Mouse (Mus musculus): ENCODE results near the gene Daglb. TPM values are rescaled to one million over a fixed set of nuclear protein-coding genes. Genes with fewer than 3 reads are reported as not detected.
"Not testable (repeated sequence)": the region's sequence is repeated elsewhere in the genome, so short reads cannot be mapped to it uniquely, and the experiment has no call there.

Gene Daglb
- polyA plus RNA-seq, 1 experiment from 2014 or later: 11.3 TPM

- H3K9me3 ChIP-seq: no peaks in the 10 kb centered on the region
- H3K36me3 ChIP-seq: peaks cover 21% of the 10 kb centered on the region
- no peak overlapping the region for H3K27ac ChIP-seq
- H3K27me3 ChIP-seq: no peaks in the 10 kb centered on the region
- no peak for ATAC-seq (ENCODE audit: insufficient number of reproducible peaks, insufficient read depth, low FRiP score, low TSS enrichment)
- H3K4me1 ChIP-seq: no peaks in the 10 kb centered on the region
- H3K9ac ChIP-seq: no peak overlapping the region
- no peak overlapping the region for H3K4me3 ChIP-seq
- WGBS: 82% methylated on average over 14 of the region's 14 CpGs
- H3K4me2 ChIP-seq (replicated peaks): no peak overlapping the region
Observed at GRCm38 (mm10) chr5:143489749-143490342, 25.5 kb downstream of the Daglb start.

GRCm38 (mm10) chr5:143491736-143492135 lies 27.4 kb downstream of the Daglb start:
- H3K4me3 ChIP-seq: no peak overlapping the region

GRCm38 (mm10) chr5:143493163-143493562 lies 28.8 kb downstream of the Daglb start:
- no peak for ATAC-seq (ENCODE audit: insufficient number of reproducible peaks, insufficient read depth, low FRiP score, low TSS enrichment)
- Histone ChIP-seq H3K9ac (no peak overlapping the region), H3K4me3 (no peak overlapping the region), H3K4me1 (no peaks in the 10 kb centered on the region), H3K27ac (no peak overlapping the region), H3K27me3 (no peaks in the 10 kb centered on the region), H3K4me2 (replicated peaks) (no peak overlapping the region), H3K36me3 (peaks cover 4% of the 10 kb centered on the region; the same call in 1 of the 2 replicates), H3K9me3 (no peaks in the 10 kb centered on the region)
- 89% methylated on average over 10 of the region's 10 CpGs for WGBS

More at GRCm38 (mm10) chr5:143491736-143492135, 27.4 kb downstream of the Daglb start:
- 83% methylated on average over 4 of the region's 4 CpGs for WGBS
- H3K4me1 ChIP-seq: no peaks in the 10 kb centered on the region
- H3K27ac ChIP-seq: no peak overlapping the region
- no peak for ATAC-seq (ENCODE audit: insufficient number of reproducible peaks, insufficient read depth, low FRiP score, low TSS enrichment)
- H3K9me3 ChIP-seq: no peaks in the 10 kb centered on the region
- no peaks in the 10 kb centered on the region for H3K27me3 ChIP-seq
- H3K36me3 ChIP-seq: peaks cover 13% of the 10 kb centered on the region
- H3K4me2 ChIP-seq (replicated peaks): no peak overlapping the region
- no peak overlapping the region for H3K9ac ChIP-seq

GRCm38 (mm10) chr5:143495708-143496107 lies 31.3 kb downstream of the Daglb start:
- Histone ChIP-seq H3K4me2 (replicated peaks) (no peak overlapping the region), H3K4me1 (no peaks in the 10 kb centered on the region), H3K4me3 (no peak overlapping the region), H3K27ac (no peak overlapping the region), H3K36me3 (peaks cover 18% of the 10 kb centered on the region), H3K9me3 (no peaks in the 10 kb centered on the region), H3K9ac (no peak overlapping the region), H3K27me3 (no peaks in the 10 kb centered on the region)
- WGBS: 94% methylated on average over 6 of the region's 6 CpGs
- no peak for ATAC-seq (ENCODE audit: insufficient number of reproducible peaks, insufficient read depth, low FRiP score, low TSS enrichment)

- WGBS: 74% methylated on average over 3 of the region's 3 CpGs
- no peak overlapping the region for H3K27ac ChIP-seq
- no peak overlapping the region for H3K4me3 ChIP-seq
- no peaks in the 10 kb centered on the region for H3K4me1 ChIP-seq
- no peak overlapping the region for H3K9ac ChIP-seq
- no peak for ATAC-seq (ENCODE audit: insufficient number of reproducible peaks, insufficient read depth, low FRiP score, low TSS enrichment)
- peaks cover 27% of the 10 kb centered on the region for H3K36me3 ChIP-seq
- no peaks in the 10 kb centered on the region for H3K9me3 ChIP-seq
- H3K27me3 ChIP-seq: no peaks in the 10 kb centered on the region
- no peak overlapping the region for H3K4me2 ChIP-seq (replicated peaks)
Observed at GRCm38 (mm10) chr5:143497451-143497850, 33.1 kb downstream of the Daglb start.

GRCm38 (mm10) chr5:143499197-143499596 lies 34.8 kb downstream of the Daglb start:
- no peak for ATAC-seq (ENCODE audit: insufficient number of reproducible peaks, insufficient read depth, low FRiP score, low TSS enrichment)
- Histone ChIP-seq H3K4me1 (no peaks in the 10 kb centered on the region), H3K27ac (no peak overlapping the region), H3K4me2 (replicated peaks) (no peak overlapping the region), H3K4me3 (no peak overlapping the region), H3K9me3 (no peaks in the 10 kb centered on the region), H3K9ac (no peak overlapping the region), H3K36me3 (peaks cover 43% of the 10 kb centered on the region), H3K27me3 (no peaks in the 10 kb centered on the region)
- WGBS: 89% methylated on average over 7 of the region's 7 CpGs

GRCm38 (mm10) chr5:143499686-143500085 lies 35.3 kb downstream of the Daglb start:
- WGBS: 85% methylated on average over 4 of the region's 4 CpGs
- Histone ChIP-seq H3K4me3 (no peak overlapping the region), H3K4me2 (replicated peaks) (no peak overlapping the region), H3K27ac (no peak overlapping the region), H3K9me3 (no peaks in the 10 kb centered on the region), H3K9ac (no peak overlapping the region), H3K4me1 (no peaks in the 10 kb centered on the region), H3K27me3 (no peaks in the 10 kb centered on the region), H3K36me3 (peaks cover 47% of the 10 kb centered on the region)
- ATAC-seq (ENCODE audit: insufficient number of reproducible peaks, insufficient read depth, low FRiP score, low TSS enrichment): no peak

DNA sequence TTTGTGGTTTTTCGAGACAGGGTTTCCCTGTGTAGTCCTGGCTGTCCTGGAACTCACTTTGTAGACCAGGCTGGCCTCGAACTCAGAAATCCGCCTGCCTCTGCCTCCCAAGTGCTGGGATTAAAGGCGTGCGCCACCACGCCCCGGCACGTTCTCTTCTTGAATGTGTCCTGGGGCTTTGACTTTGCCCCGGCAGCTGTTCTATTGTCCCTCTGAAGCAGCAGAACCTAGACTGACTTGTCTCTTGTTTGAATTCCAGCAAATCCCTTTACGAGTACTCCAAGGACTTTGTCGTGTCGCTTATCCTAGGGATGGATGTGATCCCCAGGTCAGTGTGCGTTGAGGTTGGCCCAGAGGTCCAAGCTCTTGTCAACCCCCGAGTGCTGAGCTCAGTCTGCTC lies 36.3 kb downstream of the Daglb start:
- not testable (repeated sequence) for H3K27me3 ChIP-seq; ATAC-seq (ENCODE audit: insufficient number of reproducible peaks, insufficient read depth, low FRiP score, low TSS enrichment); H3K9me3 ChIP-seq; H3K4me3 ChIP-seq; H3K9ac ChIP-seq; H3K4me2 ChIP-seq (replicated peaks); H3K27ac ChIP-seq; H3K4me1 ChIP-seq
- 88% methylated on average over 13 of the region's 14 CpGs for WGBS
- peaks cover 58% of the 10 kb centered on the region for H3K36me3 ChIP-seq

DNA sequence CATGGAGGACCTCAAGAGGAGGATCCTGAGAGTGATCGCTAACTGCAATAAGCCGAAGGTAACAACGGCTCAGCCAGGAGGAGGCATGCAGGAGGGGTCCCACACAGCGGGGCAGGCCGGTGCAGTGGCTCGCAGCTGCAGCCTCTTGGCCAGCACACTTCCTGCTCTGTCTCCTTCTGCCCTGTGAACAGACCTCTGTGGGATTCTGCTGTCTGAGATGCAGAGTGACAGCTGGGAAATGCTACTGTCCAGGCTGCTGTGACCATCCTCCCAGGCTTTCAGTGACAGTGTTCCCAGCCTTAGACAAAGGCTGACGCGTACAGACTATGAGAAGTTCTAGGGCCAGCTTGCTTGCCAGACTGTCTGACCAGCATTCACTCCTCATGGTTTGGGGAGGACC lies 36.8 kb downstream of the Daglb start:
- Histone ChIP-seq H3K4me2 (replicated peaks) (no peak overlapping the region), H3K9me3 (no peaks in the 10 kb centered on the region), H3K9ac (no peak overlapping the region), H3K27ac (no peak overlapping the region), H3K4me3 (no peak overlapping the region), H3K27me3 (no peaks in the 10 kb centered on the region), H3K36me3 (peaks cover 61% of the 10 kb centered on the region), H3K4me1 (no peaks in the 10 kb centered on the region)
- 98% methylated on average over 8 of the region's 8 CpGs for WGBS
- no peak for ATAC-seq (ENCODE audit: insufficient number of reproducible peaks, insufficient read depth, low FRiP score, low TSS enrichment)

GRCm38 (mm10) chr5:143501649-143502048 lies 37.3 kb downstream of the Daglb start:
- Histone ChIP-seq H3K4me1 (no peaks in the 10 kb centered on the region), H3K27me3 (no peaks in the 10 kb centered on the region), H3K36me3 (peaks cover 61% of the 10 kb centered on the region), H3K4me3 (no peak overlapping the region), H3K4me2 (replicated peaks) (no peak overlapping the region), H3K9ac (no peak overlapping the region), H3K9me3 (no peaks in the 10 kb centered on the region), H3K27ac (no peak overlapping the region)
- WGBS: 95% methylated on average over 2 of the region's 2 CpGs
- ATAC-seq (ENCODE audit: insufficient number of reproducible peaks, insufficient read depth, low FRiP score, low TSS enrichment): no peak

- 91% methylated on average over 19 of the region's 19 CpGs for WGBS
- no peak overlapping the region for H3K9ac ChIP-seq
- H3K36me3 ChIP-seq: peaks cover 66% of the 10 kb centered on the region
- no peaks in the 10 kb centered on the region for H3K27me3 ChIP-seq
- peaks cover 8% of the 10 kb centered on the region for H3K4me1 ChIP-seq
- no peak for ATAC-seq (ENCODE audit: insufficient number of reproducible peaks, insufficient read depth, low FRiP score, low TSS enrichment)
- no peaks in the 10 kb centered on the region for H3K9me3 ChIP-seq
- no peak overlapping the region for H3K4me3 ChIP-seq
- no peak overlapping the region for H3K4me2 ChIP-seq (replicated peaks)
- H3K27ac ChIP-seq: no peak overlapping the region
Observed at GRCm38 (mm10) chr5:143502899-143503557, 38.6 kb downstream of the Daglb start.

- no peak for ATAC-seq (ENCODE audit: insufficient number of reproducible peaks, insufficient read depth, low FRiP score, low TSS enrichment)
- no peaks in the 10 kb centered on the region for H3K27me3 ChIP-seq
- no peak overlapping the region for H3K4me3 ChIP-seq
- H3K4me1 ChIP-seq: peaks cover 15% of the 10 kb centered on the region
- H3K9me3 ChIP-seq: no peaks in the 10 kb centered on the region
- no peak overlapping the region for H3K27ac ChIP-seq
- H3K4me2 ChIP-seq (replicated peaks): no peak overlapping the region
- WGBS: 92% methylated on average over 6 of the region's 6 CpGs
- H3K36me3 ChIP-seq: peaks cover 64% of the 10 kb centered on the region
- H3K9ac ChIP-seq: no peak overlapping the region
Observed at GRCm38 (mm10) chr5:143503740-143504139, 39.4 kb downstream of the Daglb start.
